Mouse (Mus musculus): ENCODE results near the gene Map3k20.

Gene Map3k20

DNA sequence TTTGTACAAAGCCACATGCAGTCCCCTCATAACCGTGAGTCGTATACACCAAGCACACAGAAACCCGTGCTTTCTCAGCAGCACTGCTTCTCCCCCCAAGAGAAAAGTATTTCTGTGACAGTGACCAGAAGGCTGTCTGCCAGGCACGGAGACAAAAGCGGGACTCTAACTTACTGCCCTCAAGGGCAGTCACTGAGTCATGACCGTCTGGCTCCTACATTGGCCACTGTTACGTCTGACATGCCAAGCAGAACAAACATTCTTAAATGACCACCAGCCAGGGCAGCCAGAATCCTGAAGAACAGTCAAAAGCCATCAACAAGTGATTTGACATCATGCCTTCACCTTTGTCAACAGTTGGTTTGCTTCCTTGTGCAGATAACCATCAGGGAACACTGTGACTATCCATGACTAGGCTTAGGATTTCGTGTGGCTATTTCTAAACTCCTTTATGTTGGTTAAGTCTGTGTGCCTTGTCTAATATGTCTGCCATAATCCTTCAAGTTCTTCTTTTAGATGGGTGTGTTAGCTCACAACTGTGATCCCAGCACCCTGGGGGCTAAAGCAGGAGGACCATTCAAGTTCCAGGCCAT, 153.6 kb downstream of the Map3k20 start:
- peak; percentile 25 to 34 for DNase-seq

DNA sequence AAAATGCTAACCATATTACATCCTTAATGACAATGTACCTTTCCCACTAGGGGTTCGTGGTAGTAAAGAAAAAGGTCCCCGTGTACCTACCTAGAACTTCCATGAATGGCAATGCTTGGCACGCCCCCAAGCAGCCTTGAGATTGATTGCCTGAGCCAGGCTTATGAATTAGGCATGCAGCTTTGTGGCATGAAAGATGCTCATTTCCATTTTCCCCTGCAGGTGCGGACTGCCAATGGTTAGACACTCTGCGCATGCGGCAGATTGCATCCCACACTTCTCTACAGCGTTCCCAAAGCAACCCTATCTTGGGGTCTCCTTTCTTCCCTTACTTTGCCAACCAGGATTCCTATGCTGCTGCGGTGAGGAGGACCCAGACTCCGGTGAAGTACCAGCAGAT, 155.6 kb downstream of the Map3k20 start:
- DNase-seq: no peak

- DNase-seq: no peak
Measured at GRCm38 (mm10) chr2:72442825-72443224, 157.4 kb downstream of the Map3k20 start.

GRCm38 (mm10) chr2:72443960-72444359, 158.5 kb downstream of the Map3k20 start:
- no peak for DNase-seq

DNA sequence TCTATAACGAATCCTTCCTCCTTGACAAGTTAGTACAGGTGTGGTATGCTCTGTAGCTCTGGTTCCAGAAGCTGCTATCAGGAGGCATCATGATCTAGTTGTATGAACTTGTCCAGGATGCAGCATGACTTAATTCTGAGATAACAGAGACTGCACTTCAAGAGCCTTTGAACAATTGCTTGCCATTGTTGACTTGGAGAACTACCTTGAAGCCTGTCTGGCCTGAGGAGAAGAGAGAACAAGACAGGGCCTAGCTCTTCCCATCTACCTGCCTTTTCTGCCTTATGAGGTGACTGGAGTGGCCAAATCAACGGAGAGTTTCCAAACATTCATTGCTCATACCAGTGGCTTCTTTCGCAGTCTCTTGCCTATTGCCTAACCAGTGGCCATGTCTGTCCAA, 160.7 kb downstream of the Map3k20 start:
- no peak for DNase-seq

DNA sequence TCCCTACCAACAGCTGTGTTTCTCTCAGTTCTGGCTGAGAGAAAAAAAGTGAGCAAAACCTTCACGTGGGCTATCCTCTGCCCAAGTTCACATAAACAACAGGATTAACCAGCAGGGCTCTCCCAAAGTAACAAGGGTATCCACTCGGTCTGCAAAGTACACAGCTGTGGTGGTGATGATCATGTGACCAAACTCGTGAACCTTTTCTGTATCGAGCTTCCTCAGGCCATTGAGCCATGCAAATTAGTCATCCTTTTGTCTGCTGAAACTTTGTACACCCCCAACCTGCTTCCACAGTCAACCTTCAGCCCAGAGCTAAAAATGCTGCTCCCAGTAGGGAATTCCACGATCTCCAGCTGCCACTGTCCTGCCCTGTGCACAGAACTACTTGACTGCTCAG, 161.2 kb downstream of the Map3k20 start:
- DNase-seq: no peak

DNA sequence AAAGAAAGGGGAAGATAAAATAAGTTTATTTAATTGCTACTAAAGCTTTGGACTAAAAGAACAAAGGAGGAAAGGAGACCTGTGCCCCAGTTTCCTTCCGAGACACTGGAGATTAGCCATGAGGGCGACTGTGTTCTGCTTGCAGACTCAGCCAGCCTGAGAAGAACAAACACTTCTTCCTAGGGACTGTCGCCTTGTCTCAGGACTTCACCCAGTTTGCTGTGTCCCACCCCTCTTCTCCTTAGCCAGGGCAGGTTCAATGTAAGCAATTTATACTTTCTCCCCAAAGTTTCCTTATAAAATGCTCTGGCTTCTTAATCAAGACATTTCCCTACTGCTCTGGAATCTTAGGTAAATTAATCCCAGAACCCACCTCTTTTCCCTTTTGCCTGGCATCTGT, 168.1 kb downstream of the Map3k20 start:
- DNase-seq: no peak

DNA sequence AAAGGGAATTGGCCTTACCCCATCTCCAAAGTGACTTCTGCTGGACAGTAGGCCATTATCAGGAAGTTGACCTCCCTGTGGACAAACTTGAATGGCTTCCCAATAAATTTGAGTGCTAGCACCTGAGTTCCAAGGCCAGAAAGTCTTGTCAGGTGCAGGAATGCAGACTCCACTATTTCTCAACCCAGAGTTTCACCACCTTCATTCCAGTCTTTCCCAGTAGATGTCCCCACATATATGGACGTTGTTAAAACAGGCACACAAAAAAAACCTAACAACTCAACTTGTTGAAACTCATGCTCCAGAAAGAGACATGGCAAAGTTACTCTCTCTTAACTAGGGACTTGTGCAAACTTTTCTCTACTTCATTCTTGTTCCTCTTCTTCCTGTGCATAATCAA, 170.8 kb downstream of the Map3k20 start:
- DNase-seq: no peak

DNA sequence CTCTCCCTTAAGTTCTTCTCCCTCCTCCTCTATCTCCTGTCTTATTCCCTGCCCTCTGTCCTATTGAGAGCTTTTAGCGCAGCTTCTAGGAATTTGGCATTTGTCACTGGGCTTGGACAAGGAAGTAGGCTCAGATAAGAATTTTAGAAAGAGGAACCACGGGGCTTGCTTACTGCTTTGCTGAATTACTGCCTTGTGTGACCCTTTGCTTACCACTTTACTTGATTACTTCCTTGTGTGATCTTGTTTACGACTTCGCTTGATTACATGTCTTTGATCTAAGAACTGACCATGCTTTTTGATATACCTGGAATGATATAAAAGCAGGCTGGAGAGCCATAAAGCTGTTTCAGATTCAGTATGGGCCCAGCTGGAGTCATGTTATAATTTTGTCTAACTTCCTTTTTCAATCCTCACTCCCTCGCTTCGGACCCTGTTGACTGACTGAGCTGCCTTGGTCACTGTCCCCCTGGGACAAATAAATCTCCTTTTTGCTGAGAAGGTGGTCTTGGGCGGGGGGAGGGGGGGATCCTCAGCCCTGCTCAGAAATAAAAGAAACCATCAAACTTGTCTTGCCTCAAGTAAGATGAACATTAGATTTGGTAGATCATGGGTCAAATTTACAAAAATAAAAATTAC, 179.1 kb downstream of the Map3k20 start:
- DNase-seq: no peak

DNA sequence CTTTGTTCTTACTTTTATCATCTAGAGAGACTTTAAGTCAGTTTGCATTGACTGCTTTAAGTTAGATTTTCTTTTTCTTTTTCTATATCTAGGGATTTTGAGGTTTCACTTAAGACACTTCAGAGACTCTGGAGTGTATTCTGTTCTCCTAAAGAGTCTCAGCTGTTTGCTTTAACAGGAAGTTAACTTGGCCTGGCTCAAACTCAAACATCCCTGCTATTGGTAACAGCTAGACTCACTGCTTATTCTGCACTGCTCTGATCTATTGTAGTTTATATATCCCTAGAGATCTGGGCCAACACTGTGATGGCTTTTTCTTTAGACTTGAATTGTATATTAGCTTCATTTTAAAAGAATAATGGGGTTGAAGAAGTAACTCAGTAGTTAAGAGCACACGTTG, 182.2 kb downstream of the Map3k20 start:
- no peak for DNase-seq

- no peak for DNase-seq
Measured at GRCm38 (mm10) chr2:72471415-72472070, 186.1 kb downstream of the Map3k20 start.

DNA sequence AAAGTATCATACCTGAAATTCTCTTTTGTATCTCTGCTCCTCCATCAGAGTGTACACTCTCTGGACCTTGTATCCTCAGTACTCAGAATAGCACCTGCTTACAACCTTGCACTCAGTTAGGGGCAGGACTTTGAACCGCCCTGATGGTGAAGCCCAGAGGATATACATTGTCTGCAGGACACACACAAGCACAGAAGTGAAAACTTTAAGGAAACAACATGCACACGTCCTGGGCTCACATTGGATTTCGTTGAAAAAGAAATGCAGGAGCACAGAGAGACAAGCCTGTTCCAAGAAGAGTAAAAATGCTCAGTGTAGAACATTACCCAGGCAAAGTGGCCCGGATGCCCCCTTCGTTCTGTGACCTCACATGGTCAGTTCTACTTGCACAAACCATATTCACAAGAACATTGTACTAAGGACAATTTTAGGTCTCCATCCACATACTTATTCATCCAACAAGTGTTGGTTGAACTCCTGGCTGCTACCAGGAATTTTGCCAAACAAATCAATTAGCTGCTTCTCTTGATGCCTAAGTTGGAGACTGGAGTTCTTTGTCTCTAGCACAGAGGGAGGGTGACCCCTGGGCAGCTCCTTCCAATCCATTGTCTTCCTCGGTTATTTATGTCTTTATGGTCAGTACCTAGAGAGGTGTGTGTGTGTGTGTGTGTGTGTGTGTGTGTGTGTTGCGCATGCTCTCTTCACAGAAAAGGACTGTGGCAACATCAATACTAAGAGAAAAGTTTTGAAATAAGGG, 189.3 kb downstream of the Map3k20 start:
- DNase-seq: no peak

DNA sequence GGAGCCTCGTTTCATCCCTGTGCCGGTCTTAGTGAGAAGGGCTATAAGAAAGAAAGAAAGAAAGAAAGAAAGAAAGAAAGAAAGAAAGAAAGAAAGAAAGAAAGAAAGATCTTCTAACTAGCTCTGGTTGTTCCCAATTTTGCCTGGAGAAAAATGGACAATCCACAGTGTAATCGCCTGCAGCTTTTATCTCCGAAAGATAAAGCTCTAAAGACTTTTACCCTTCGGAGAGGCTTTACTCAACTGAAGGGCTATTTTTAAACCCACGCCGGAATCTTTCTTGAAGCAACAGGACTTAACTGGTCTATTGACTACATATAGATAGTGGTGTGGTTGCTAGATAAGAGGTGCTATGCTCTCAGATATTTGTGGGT, 190.0 kb downstream of the Map3k20 start:
- no peak for DNase-seq

GRCm38 (mm10) chr2:72475797-72476485, 190.5 kb downstream of the Map3k20 start, which contains the start of gene Cdca7:
Cdca7 (plus strand) TSS chr2:72476159.
- DNase-seq: peak; percentile 54 to 73

- no peak for DNase-seq
Measured at GRCm38 (mm10) chr2:72476486-72477211, 191.2 kb downstream of the Map3k20 start.

- peak; percentile 76 for DNase-seq
Measured at GRCm38 (mm10) chr2:72477221-72477620, 191.8 kb downstream of the Map3k20 start.

- DNase-seq: no peak
Measured at GRCm38 (mm10) chr2:72478176-72478575, 192.7 kb downstream of the Map3k20 start.

- DNase-seq: no peak
Measured at GRCm38 (mm10) chr2:72478921-72479320, 193.5 kb downstream of the Map3k20 start.

- no peak for DNase-seq
Measured at GRCm38 (mm10) chr2:72479818-72480217, 194.4 kb downstream of the Map3k20 start.

DNA sequence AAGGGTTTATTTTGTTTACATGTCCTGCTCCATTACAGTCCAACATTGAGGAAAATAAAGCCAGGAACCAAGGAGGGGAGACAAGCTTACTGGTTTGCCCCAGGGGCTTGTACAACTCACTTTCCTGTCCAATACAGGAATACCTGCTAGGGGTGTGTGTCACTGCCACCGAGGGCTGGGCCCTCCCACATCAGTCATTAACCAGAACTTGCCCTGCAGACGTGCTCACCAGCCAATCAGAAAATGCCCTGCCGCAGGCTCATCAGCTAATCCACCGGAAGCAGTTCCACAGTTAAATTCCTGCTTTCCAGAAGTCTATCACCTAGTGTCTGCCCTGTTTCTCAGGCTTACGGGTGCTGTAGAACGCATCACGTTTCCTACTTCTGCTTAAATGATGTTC, 206.2 kb downstream of the Map3k20 start:
- no peak for DNase-seq
